Mouse (Mus musculus) ES-CJ7 (cell line): Measurements from ENCODE around the gene Hoxa13.

Experiments
- DNase-seq: peaks from one replicate; pipeline ENCODE4 v3.0.0; 2011; ENCODE audit warnings: low read depth, low spot score

The Hoxa13 gene

GRCm38 (mm10) chr6:52224895-52225611 is 35.6 kb downstream of the Hoxa13 start:
- peak; percentile 78 for DNase-seq

GRCm38 (mm10) chr6:52223939-52224760 is 36.5 kb downstream of the Hoxa13 start:
- DNase-seq, result peak; percentile 41

- DNase-seq, result no peak
Measured at GRCm38 (mm10) chr6:52222729-52223128, 38.0 kb downstream of the Hoxa13 start.

GRCm38 (mm10) chr6:52221993-52222685 is 38.5 kb downstream of the Hoxa13 start:
- peak; percentile 16 for DNase-seq

GRCm38 (mm10) chr6:52221337-52221992 is 39.2 kb downstream of the Hoxa13 start, which contains the start of gene Hoxa7:
Hoxa7 (minus strand) TSS chr6:52221854.
- DNase-seq, result peak; percentile 93

GRCm38 (mm10) chr6:52220865-52221310 is 39.8 kb downstream of the Hoxa13 start:
- no peak for DNase-seq

GRCm38 (mm10) chr6:52220003-52220864 is 40.4 kb downstream of the Hoxa13 start:
- DNase-seq, result no peak

- no peak for DNase-seq
Measured at GRCm38 (mm10) chr6:52219234-52219942, 41.3 kb downstream of the Hoxa13 start.

GRCm38 (mm10) chr6:52218643-52219215 is 42.0 kb downstream of the Hoxa13 start:
- DNase-seq, result no peak

GRCm38 (mm10) chr6:52217895-52218642 is 42.6 kb downstream of the Hoxa13 start:
- peak; percentile 36 for DNase-seq

GRCm38 (mm10) chr6:52217459-52217768 is 43.3 kb downstream of the Hoxa13 start:
- DNase-seq, result peak; percentile 82

- peak; percentile 56 for DNase-seq
Measured at GRCm38 (mm10) chr6:52216691-52217458, 43.8 kb downstream of the Hoxa13 start.

- DNase-seq, result peak; percentile 48
Measured at GRCm38 (mm10) chr6:52215771-52216535, 44.7 kb downstream of the Hoxa13 start.

- peak; percentile 20 for DNase-seq
Measured at GRCm38 (mm10) chr6:52215070-52215469, 45.6 kb downstream of the Hoxa13 start.

GRCm38 (mm10) chr6:52214271-52214670 is 46.4 kb downstream of the Hoxa13 start:
- DNase-seq, result no peak

GRCm38 (mm10) chr6:52213119-52213986 is 47.3 kb downstream of the Hoxa13 start, which contains the start of the genes Hoxa3 and Gm28308:
Hoxa3 (minus strand) TSS chr6:52213336.
Gm28308 (minus strand) TSS chr6:52213339.
- peak; percentile 28 for DNase-seq
